Mouse (Mus musculus): Measurements from ENCODE around the gene Gm13420.
"Not testable (repeated sequence)": the region's sequence is repeated elsewhere in the genome, so short reads cannot be mapped to it uniquely, and the experiment has no call there.

Gene Gm13420

DNA sequence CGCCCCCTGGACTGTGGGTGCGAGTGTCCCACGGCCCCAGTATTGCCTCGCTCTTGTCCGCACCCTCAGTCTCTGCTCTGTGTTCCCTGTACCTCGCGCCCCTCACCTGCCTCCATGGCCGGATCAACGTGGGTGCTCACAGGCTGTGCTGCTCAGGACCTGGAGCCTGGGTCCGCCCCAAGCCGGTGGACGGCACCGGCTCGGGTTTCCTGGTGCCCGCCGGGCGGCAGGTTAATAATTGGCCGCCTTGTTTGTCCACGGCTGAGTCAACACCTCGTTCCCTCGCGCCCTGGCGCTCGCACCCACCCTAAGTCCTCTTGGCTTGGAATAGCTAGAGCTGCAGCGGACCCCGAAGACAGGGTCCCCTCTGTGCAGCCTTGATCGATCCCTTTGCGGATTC is at the start of gene Gm13420:
Gene Gm13420, minus strand, starts transcription at position 189 of the 400 bp plus-strand sequence.
- DNase-seq (ENCODE audit: low read depth, low spot score) = no peak

GRCm38 (mm10) chr2:29792772-29793487 is 41.4 kb upstream of the Gm13420 start:
- DNase-seq (ENCODE audit: low read depth, low spot score) = no peak

DNA sequence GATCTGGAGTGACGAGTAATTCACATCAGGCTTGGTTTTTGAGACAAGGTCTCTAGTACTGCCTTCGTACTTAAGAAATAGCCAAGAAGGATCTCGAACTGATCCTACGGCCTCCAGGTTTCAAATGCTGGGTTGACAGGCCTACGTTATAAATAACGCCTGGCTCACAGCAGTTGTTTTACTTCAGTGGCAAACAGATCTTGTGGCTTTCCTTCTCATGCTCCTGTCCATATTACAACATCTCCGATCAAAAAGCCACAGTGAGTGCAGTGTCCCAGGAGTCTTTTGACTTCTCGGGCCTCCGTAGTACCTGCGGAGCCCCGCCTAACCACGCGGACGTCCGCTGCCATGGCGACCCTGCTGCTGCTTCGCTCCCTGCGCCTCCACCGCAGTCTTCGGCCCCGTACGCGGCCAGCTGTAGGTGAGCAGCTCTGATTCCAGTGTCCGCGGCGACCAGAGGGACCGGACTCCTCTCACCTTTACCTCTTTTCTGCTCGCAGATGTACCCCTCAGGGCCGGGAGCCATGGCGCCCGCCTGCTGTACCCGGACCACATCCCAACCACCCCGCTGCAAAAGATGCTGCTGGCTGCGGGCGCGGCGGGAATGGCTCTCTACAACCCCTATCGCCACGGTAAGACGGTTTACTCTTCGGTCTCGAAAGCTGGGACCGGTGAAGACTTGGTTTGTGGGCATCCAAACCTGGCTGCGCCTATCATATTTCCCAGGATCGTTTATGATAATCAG is 36.6 kb upstream of the Gm13420 start, which contains the start of gene Trub2:
Gene Trub2, minus strand, starts transcription at position 566 of the 745 bp plus-strand sequence.
- peak; percentile 77 for DNase-seq (ENCODE audit: low read depth, low spot score)

DNA sequence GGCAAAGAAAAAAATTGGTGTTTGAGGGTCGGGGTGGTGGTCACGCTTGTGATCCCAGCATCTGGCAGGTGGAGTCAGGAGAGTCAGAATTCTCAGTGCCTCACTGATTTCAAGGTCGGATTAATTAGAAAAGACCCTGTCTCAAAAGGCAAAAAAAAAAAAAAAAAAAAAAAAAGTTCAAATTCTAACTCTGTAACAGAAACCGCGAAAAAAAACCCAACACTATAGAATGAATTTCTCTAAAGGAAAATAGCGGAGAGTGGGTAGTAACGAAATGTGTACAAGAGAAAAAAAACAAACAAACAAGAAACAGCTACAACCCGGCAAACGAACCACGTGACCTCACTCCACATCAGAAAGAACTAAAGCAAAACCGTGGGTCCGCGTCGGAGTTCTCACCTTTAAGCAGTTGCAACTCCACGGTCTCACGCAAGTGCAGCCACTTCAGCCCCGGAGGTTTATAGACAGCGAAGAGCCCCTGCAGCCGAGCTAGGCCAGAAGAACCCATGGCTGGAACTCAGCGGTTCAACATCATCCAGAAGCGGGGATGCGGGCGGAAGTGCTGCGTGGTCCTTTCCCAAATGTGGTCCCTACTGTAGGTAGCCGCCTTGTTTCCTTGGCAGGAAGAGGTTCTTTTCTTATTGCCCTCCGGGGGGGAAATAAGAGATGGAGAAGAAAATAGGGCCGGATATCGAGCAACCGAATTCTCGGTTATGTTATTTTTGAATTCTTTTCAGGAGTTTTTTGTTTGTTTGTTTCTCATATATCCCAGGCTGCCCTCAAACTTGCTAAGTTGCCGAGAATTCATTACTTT is 35.8 kb upstream of the Gm13420 start, which contains the start of gene Coq4:
Gene Coq4, plus strand, starts transcription at position 390 of the 814 bp plus-strand sequence.
- DNase-seq (ENCODE audit: low read depth, low spot score) = peak; percentile 95

DNA sequence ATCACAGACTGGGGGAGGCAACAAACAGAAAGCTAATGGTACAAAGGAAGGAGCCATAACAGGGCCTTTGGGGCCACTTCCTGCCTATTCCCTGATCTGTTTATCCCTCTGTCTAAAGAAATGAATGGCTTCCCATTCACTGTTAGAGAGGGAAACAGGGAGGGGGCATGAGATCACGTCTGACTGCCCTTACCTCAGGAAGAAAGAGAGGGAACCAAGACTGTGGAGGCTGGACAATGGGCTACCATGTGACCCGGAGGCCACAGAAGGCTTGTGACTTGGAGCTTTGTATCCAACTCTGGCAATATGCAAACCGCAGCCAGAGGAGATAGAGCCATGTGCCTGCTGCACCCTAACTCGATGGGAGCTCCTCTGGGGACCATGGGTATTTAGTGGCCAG is 32.8 kb upstream of the Gm13420 start:
- DNase-seq (ENCODE audit: low read depth, low spot score) = no peak

DNA sequence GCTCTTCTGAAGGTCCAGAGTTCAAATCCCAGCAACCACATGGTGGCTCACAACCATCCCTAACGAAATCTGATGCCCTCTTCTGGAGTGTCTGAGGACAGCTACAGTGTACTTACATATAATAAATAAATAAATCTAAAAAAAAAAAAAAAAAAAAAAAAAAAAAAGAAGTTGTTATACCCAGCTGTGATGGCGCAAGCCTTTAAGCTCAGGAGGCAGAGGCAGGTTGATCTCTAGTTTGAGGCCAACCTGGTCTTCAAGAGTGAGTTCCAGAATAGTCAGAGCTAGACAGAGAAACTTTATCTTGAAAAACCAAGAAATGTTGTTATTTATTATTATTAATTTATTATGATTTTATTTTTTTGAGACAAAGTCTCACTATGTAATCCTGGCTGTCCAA is 29.8 kb upstream of the Gm13420 start:
- DNase-seq (ENCODE audit: low read depth, low spot score) = not testable (repeated sequence)

DNA sequence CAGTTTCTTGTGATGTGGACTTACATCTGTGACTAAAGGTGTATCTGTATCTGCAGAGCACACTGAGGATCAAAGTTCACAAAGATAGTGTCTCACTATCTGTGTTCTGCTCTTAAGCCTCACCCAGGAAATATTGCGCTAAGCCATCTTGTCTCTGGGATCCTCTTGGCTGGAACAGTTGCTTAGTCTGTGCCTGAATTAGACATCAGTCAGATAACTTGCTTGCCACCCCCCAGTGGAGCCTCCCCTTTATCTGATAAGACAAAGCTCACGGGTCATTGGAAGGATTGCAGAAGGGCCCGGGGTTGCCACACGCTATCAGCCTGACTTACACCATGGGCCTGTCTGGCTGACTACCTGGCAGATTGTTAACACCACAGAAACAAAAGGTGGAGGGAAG is 21.8 kb upstream of the Gm13420 start:
- DNase-seq (ENCODE audit: low read depth, low spot score) = no peak

DNA sequence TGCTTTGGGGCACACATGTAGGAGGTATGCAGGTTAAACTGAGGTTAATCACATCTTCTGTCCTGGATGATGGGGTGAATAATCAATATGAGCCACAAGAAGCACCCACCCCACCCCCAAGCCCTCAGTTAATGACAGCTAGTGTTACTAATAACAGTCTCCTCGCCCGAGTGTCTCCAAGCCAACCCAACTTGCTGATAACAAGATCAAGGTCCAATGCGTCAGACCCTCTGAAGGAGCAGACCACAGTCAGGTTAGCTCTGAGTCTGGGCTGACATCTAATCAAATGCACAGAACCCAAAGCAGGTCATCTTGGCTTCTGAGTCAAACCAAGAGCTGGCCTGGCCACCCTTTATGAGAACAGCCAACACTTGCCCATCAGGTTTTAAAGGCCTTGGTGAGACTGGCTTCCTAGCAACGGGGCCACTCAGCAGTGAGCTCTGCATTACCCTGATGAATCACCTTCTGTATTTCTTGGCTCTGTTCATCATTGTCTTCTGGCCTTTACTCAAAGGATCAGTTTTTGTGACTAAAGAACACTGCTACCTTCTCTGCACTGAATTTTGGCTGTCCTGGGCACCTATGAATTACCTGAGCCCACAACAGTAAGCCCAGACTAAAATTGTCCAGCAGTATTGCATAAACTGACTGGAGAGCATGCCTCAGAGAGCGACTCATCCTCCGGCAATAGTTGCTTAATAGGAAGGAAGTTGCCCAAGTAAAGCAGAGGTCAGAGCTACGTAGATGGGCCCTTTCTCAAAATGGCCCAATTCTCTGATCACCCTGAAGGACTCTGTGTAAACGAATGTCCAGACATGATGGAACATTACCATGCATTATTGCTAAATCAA is 20.4 kb upstream of the Gm13420 start:
- no peak for DNase-seq (ENCODE audit: low read depth, low spot score)

DNA sequence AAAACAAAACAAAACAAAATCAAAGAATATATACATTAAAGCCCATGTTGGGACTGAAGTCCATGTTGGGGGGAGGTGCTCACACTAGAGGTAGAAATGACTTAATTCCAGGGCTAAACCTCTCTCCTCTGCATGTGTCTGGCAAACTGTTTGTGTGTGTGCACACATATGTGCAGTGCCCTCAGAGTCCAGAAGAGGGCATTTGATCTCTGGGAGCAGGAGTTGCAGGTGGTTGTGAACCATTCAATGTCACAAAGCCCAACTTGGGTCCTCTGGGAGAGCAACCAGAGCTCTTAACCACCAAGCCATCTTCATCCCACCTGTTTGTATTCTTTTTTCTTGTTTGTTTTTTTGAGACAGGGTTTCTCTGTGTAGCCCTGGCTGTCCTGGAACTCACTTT is 18.7 kb upstream of the Gm13420 start:
- peak; percentile 76 for DNase-seq (ENCODE audit: low read depth, low spot score)

DNA sequence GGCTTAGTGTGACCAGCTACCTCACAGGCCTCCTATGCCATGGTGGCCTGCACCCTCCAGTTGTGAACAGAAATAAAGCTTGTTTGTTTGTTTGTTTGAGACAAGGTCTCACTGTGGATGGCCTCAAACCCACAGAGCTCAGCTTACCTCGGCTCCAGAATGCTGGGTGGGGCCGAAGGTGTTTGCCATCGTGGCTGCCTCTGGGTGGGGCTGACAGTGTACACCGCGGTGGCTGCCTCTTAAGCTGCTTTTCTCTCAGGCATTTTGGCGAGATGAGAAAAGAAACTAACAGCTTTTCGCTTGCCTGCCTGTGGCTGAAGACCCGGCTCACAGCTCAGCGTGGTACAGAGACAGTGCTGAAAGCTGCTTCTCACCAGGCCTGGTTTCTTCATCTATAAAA is 17.4 kb upstream of the Gm13420 start:
- DNase-seq (ENCODE audit: low read depth, low spot score) = no peak

DNA sequence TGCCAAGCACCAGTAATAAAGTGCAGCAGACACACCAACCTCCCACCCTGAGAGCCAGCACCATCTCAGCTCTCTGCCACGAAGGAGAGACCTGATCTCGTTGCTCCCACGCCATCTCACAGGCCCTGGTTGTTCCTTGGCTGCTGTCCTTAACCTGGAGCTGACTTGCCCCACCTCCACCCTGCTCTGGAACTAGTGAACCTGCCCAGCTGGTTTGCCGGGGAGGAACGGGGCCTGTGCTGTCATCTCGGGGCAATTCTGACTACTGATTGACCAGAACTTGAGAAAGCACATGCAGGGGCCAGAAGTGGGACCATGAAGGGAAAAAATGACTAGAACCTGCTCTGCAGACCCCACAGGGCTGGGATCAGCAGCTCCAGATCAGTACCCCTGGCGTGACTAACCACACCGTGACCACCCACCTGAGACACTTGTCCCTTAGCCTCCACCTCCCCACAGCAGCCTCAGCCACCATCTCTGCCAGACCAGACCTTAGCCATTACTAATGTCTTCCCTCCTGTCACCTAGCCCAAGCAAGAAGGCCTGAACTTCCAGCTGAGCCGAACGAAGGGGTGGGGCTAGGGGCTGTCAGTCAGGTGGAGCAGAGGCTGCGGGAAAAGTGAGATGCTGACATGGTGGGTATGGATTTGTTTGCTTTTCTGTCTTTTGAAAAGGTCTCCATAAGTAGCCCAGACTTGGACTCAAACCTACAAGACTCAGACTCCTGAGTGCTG is 16.7 kb upstream of the Gm13420 start:
- DNase-seq (ENCODE audit: low read depth, low spot score) = no peak

GRCm38 (mm10) chr2:29764831-29765230 is 13.3 kb upstream of the Gm13420 start:
- no peak for DNase-seq (ENCODE audit: low read depth, low spot score)

DNA sequence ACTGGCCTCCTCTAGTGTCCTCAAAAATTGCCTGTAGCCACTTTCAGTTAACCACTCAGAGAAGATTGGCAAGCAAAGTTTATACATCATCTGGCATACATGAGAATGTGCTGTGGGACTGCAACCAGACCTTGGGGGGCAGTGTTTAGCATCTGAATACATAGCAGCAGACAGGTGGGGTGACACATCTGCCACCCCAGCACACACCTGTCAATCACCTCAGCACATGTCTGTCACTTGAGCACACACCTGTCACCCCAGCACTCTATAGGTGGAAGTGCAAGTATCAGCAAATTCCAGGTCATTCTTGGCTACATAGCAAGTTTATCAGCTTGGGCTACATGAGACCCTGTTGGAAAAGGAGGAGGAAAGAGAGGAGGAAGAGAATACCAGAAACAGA is 4.2 kb upstream of the Gm13420 start:
- DNase-seq (ENCODE audit: low read depth, low spot score) = no peak

DNA sequence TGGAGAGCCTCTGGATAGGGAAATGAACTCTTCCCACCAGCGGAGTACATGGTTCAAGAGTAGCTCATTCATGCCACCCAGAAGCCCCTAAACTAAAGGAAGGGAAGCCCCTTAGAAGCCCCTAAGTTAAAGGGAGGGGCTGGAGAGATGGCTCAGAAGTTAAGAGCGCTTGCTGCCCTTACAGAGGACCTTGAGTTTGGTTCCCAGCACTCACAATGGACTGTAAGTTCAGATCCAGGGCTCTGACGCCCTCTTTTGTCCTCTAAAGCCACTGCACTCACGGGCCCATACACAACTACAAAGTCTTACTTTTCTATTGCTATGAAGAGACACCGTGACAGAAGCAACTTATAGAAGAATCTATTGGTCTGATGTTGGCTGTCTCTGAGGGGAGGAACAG is 912 bp upstream of the Gm13420 start:
- no peak for DNase-seq (ENCODE audit: low read depth, low spot score)

DNA sequence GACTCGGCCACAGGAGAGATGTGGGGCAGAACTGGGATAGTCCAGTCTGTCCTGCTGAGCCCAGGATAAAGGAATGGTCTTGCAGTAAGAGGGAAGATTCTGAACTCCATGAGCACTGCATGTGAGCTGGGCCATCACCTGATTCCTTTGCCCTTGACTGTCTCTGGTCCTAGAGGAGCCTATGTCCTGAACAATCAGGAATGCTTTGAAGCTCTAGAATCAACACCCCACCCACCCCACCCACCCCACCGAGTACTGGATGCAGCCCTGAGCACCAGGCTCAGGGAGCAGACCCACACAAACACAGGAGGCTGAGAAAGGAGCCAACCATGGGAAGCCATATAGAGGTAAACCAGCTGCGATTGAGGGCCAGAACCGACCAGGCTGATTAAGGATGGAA is 3.0 kb downstream of the Gm13420 start:
- DNase-seq (ENCODE audit: low read depth, low spot score) = peak; percentile 81

GRCm38 (mm10) chr2:29747852-29748251 is 3.6 kb downstream of the Gm13420 start:
- DNase-seq (ENCODE audit: low read depth, low spot score) = peak; percentile 72

- no peak for DNase-seq (ENCODE audit: low read depth, low spot score)
Observed at GRCm38 (mm10) chr2:29747188-29747782, 4.2 kb downstream of the Gm13420 start.

DNA sequence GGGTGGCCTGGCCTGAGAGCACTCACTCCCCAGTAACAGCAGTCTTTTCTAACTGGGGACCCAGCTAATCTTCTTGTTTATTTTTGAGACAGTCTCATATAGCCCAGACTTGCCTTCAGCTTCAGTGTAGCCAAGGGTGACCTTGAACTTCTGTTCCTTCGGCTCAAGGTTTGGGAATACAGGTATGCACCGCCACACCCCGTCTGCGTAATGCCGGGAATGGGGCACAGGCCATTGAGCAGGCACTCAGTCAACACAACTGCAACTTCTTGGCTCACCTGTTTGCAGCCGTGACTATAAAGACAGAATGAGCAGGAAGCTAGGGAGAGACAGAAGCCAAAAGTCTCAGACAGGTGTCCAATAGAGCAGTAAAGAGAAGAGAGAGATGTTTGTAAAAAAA is 7.2 kb downstream of the Gm13420 start:
- DNase-seq (ENCODE audit: low read depth, low spot score) = peak; percentile 67

DNA sequence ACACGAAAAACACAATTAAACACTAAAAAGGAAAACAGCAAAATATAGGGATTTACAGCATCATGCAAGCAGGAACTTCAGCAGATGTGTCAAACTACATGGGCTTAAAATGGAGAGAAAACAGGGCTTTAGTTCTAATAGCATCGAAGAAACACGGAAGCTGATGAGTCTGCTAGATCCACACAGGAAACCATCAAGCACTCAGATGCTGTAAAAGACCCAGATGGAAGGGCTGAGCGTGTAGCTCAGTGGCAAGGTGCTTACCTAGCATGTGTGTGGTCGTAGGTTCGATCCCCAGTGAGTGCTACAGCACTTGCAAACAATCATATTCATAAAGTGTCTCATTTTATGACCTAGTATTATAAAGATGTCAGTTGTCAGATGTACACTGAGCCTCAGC is 10.3 kb downstream of the Gm13420 start:
- no peak for DNase-seq (ENCODE audit: low read depth, low spot score)

DNA sequence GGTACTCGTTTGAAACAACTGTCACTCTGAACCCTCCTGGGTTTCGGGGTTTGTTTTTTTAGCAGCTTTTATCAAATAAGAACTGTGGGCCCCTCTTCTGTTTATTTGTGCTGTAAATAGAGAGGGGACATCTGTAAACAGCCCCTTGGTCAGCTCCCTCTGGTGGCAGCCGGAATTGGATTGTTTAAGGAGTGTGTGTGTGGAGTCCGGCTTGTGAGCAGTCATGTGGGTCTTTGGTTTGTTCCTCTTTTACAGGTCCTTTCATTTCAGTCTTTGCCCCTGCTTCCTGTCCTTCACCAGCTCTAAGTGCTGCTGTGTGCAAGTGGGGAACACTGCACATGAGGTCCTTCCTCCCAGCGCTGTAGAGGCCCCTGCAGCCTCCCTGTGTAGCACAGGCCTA is 12.1 kb downstream of the Gm13420 start:
- DNase-seq (ENCODE audit: low read depth, low spot score) = no peak

Data from ES-CJ7 (cell line).